Mouse (Mus musculus) layer of hippocampus, adult 2 months (tissue): ENCODE measurements around the gene Nmur1. TPM values are rescaled to one million over a fixed set of nuclear protein-coding genes. Genes with fewer than 3 reads are reported as not detected.
A peak's percentile ranks its signal among the peaks of the same experiment; 100 is the strongest.

Source experiments
- DNase-seq, 2 experiments: peaks; one replicate each; pipeline ENCODE4 v3.0.0; 2022; ENCODE audit warnings: low spot score in 2 of 2
- H3K27ac ChIP-seq: fragments of 200-600 bp; 2 replicates; pipeline ENCODE4 v1.8.1; 2022
- H3K4me3 ChIP-seq: fragments of 200-600 bp; 2 replicates; pipeline ENCODE4 v1.8.1; 2022; ENCODE audit warnings: mild to moderate bottlenecking
- CTCF ChIP-seq: fragments of 200-600 bp; conservative IDR thresholded peaks from 2 replicates; pipeline ENCODE4 v1.8.1; 2022; ENCODE audit warnings: antibody characterized with exemption, mild to moderate bottlenecking, moderate library complexity
- total RNA-seq, 2 experiments: library from RNA; stranded (reverse); gene quantifications; 2 replicates each; pipeline ENCODE4 v1.2.3; 2021

Nmur1 gene
- total RNA-seq, 2 experiments from 2014 or later = not detected

GRCm38 (mm10) chr1:86358906-86359797, 66.9 kb downstream of the Nmur1 start, which contains the start of gene Ncl:
Gene Ncl (minus strand): TSS chr1:86359400.
- Histone ChIP-seq H3K4me3 (peak within 1 kb of the TSS; percentile 86), H3K27ac (peak within 1 kb of the TSS; percentile 99)
- peak; percentile 97 to 99 for DNase-seq
- TF ChIP-seq CTCF = no peak

DNA sequence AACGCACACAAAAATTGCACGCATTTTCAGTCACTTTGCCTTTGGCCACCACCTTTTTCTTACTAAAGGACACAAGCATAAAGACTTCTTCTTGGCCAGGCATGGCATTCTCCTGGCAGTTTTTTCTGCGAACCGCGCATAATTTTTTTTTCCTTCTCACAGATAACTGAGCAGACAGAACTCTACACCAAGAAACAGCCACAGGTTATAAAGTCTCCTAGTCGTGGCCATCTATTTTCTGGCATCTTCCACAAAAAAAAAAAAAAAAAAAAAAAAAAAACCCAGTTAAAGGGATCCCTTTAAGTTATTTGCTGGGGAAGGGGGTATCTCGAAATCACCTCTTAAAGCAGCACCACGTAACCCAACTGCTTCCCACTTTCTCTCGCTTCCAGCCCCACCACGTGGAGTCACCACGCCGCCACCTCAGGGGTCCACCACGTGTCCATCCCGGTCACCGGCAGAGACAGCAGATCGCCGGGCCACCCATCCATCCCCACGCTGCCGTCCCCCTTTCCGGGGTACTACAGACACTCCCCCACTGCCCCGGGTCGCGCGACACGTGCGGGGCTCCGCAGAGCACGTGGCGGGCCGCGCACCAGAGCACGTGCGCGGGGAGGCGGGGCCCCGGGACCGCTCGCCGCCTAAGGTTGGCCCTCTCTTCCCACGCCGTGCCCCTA, 67.7 kb downstream of the Nmur1 start:
- H3K27ac ChIP-seq = peak overlapping the region; percentile 99
- TF ChIP-seq CTCF = no peak
- no peak for DNase-seq
- peak overlapping the region; percentile 86 for H3K4me3 ChIP-seq

DNA sequence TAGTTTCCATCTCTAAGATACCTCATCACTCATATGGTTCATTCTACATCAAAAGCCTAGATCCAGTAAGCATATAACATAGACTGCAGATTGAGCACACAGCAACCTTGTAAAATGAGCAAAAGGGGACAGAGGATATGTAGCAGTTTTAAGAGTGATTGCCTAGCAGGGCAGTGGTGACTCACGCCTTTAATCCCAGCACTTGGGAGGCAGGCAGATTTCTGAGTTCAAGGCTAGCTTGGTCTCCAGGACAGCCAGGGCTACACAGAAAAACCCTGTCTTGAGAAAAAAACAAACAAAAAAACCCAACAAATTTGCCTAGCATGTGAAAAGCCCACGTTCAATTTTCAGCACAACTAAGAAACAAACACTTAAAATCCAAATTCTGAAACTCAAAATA, 71.8 kb downstream of the Nmur1 start:
- no peak overlapping the region for H3K4me3 ChIP-seq
- DNase-seq = no peak
- H3K27ac ChIP-seq = no peak overlapping the region
- TF ChIP-seq CTCF = no peak

DNA sequence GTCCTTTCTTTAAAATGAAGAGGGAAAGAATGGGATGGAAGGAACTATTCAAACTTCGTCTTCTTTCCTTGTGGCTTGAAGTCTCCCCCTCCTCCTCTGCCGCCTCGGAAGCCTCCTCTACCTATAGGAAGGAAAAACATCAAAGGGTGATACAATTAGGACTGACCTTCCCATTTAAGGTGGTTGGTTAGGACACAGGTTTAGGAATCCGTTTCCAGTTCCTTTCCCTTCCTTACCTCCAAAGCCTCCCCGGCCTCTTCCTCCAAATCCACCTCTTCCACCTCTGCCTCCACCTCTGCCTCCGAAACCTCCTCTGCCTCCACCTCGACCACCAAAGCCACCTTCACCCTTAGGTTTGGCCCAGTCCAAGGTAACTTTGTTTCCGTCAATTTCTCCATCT, 75.5 kb downstream of the Nmur1 start:
- no peak overlapping the region for H3K27ac ChIP-seq
- no peak overlapping the region for H3K4me3 ChIP-seq

DNA sequence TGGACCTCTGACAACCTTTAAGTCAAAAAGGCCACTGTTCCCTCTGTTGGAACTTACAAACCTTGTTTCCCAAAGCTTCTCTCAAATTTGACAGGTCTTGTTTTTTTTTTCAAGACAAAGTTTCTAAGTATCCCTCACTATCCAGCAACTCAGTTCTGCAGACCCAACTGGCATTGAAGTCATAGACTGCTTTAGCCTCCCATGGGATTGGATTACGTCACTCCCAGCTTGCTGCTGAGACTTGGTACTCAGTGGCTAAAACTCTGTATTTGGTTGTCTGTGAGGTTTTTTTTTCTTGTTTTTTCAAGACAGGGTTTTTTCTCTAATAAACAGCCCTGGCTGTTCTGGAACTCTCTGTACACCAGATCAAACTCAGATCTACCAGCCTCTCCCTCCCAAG, 76.3 kb downstream of the Nmur1 start:
- H3K4me3 ChIP-seq = no peak overlapping the region
- TF ChIP-seq CTCF = no peak
- no peak overlapping the region for H3K27ac ChIP-seq
- no peak for DNase-seq

More for the DNA sequence above, 75.5 kb downstream of the Nmur1 start:
- no peak for TF ChIP-seq CTCF
- no peak for DNase-seq

DNA sequence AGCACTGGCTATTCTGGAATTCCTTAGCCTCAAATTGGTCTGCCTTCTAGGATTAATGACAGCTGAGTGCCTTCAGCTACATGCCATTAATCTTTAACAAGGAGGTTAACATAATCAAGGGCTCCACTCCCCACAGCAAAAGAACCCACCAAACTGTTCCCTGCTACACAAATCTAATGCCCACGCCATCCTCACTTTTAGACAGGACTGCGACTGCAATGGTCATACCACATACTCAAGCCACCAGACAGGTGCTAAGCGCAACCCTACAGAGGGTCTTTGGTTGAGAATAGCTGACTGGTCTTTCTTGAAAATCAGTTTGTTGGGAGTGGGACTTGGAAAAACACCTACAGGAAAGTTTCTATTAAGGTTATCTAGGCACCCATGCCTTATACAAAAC, 76.8 kb downstream of the Nmur1 start:
- Histone ChIP-seq H3K27ac (no peak overlapping the region), H3K4me3 (no peak overlapping the region)
- no peak for DNase-seq
- TF ChIP-seq CTCF = no peak

- DNase-seq = no peak
- H3K27ac ChIP-seq = no peak overlapping the region
- H3K4me3 ChIP-seq = no peak overlapping the region
- peak; percentile 61 for TF ChIP-seq CTCF
Observed at GRCm38 (mm10) chr1:86348801-86349200, 77.2 kb downstream of the Nmur1 start.

- no peak overlapping the region for H3K4me3 ChIP-seq
- no peak overlapping the region for H3K27ac ChIP-seq
- DNase-seq = no peak
- no peak for TF ChIP-seq CTCF
Observed at GRCm38 (mm10) chr1:86348083-86348482, 77.9 kb downstream of the Nmur1 start.

GRCm38 (mm10) chr1:86347716-86348045, 78.3 kb downstream of the Nmur1 start:
- no peak overlapping the region for H3K4me3 ChIP-seq
- DNase-seq = no peak
- no peak overlapping the region for H3K27ac ChIP-seq
- no peak for TF ChIP-seq CTCF

DNA sequence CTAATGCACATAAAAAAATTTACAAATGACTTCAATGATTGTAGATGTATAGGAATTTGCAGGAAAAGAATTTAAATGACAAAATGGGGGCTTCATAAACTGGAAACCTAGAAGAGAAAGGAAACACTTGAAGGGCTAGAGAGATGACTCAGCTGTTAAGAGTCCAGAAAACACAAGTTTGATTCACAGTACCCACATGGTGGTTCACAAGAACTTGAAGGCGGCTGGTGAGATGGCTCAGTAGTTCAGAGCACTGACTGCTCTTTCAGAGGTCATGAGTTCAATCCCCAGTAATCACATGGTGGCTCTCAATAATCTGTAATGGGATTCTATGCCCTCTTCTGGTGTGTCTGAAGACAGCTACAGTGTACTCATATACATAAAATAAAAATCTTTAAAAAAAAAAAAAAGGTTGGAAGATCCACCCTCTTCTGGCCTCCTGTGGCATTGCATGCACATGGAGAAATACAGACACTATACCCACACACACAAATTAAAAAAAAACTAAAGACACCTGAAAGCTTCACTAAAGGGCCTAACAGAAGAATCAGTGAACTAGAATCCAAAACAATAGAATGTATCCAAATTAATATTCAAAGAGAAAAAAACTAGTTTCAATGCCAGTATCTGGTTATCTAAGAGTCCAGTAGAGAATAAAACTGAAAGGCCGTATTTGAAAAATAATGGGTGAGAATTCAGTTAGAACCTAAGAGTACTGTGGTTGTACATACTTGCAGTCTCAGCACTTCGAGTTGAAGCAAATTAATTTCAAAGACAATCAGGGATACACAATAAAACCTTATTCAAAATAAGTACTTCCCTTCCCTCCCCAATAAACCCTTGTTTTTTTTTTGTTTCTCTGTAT, 78.9 kb downstream of the Nmur1 start:
- H3K4me3 ChIP-seq = no peak overlapping the region
- no peak overlapping the region for H3K27ac ChIP-seq
- peak; percentile 68 for TF ChIP-seq CTCF
- no peak for DNase-seq

DNA sequence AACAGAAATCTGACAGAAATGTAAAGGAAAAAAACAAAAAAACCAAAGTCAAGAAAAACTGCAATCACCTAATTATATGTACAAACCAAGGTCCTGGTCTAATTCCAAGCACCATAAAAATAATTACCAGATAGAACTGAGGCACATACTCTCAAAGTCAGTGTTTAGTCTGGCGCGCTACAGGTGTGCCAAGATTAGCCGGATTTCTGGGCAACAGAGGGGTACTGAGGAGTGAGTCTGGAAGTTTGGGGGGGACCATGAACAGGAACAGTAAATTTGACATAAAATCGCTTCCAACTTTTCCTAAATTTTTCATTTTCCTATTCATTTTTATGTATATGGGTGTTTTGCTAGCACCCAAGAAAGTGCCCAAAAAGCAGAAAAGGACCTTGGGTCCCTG, 80.1 kb downstream of the Nmur1 start:
- TF ChIP-seq CTCF = no peak
- no peak for DNase-seq
- Histone ChIP-seq H3K27ac (no peak overlapping the region), H3K4me3 (no peak overlapping the region)

DNA sequence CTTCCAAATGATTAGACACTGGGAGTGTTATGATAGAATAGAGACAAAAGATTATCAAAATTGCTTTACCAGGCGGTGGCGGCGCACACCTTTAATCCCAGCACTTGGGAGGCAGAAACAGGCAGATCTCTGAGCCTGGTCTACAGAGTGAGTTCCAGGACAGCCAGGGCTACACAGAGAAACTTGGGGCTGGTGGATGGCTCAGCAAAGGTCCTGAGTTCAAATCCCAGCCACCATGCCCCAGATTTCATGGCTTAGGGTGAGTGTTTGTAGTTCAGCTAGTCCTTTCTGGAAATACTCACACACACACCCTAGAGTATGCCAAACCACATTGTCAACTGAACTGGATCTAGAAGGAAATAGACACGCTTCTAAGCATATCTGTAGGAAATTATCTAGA, 81.0 kb downstream of the Nmur1 start:
- Histone ChIP-seq H3K27ac (no peak overlapping the region), H3K4me3 (no peak overlapping the region)
- no peak for TF ChIP-seq CTCF
- no peak for DNase-seq
